Mouse (Mus musculus) adrenal gland, adult 2 months (tissue): ENCODE data around the gene Dll4. TPM values are rescaled to one million over a fixed set of nuclear protein-coding genes. Genes with fewer than 3 reads are reported as not detected.

Experiments
- DNase-seq: peaks from one replicate; pipeline ENCODE4 v3.0.0; 2021
- long read RNA-seq: library from polyadenylated mRNA; stranded (forward); transcript quantifications from one replicate; pipeline ENCODE4 v2.0.0, GENCODE M21; 2021
- polyA plus RNA-seq: library from polyadenylated mRNA; depleted of rRNA; stranded (reverse); fragments of >200 nt; gene quantifications from 2 replicates; pipeline ENCODE4 v1.2.3, GENCODE M21; 2012; rRNA removed
- total RNA-seq, 2 experiments: library from RNA; stranded (reverse); gene quantifications; 2 replicates each; pipeline ENCODE4 v1.2.3; 2021

Gene Dll4
- total RNA-seq (1 to 10 TPM; 5.8 to 9.8 TPM), polyA plus RNA-seq (14.9 and 16.0 TPM in 2 replicates)
- long read RNA-seq, transcript Dll4-201 (11 exons, 3,747 nt), result major isoform, 12 of 16 reads
- long read RNA-seq, partial matches to known transcripts, result 2 of 16 reads
- long read RNA-seq, other reads (novel, unspliced or antisense), result 2 of 16 reads

DNA sequence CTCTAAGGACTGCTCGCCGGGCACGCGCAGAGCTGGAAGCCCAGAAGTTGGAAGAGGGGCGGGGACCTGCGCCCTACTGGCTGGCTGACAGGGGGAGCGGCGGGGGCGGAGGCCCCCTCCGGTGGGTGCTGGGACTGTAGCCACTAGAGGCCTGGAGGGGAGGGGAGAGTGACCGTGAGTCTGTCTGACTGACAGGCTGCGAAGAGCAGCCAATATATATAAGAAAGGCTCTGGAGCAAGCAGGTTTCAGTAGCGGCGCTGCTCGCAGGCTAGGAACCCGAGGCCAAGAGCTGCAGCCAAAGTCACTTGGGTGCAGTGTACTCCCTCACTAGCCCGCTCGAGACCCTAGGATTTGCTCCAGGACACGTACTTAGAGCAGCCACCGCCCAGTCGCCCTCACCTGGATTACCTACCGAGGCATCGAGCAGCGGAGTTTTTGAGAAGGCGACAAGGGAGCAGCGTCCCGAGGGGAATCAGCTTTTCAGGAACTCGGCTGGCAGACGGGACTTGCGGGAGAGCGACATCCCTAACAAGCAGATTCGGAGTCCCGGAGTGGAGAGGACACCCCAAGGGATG lies at the start of gene Dll4:
Gene Dll4, plus strand, starts transcription at position 217 of the 576 bp plus-strand sequence.
- DNase-seq, result peak; percentile 79

GRCm38 (mm10) chr2:119276926-119277325 lies 48.7 kb upstream of the Dll4 start:
- no peak for DNase-seq

DNA sequence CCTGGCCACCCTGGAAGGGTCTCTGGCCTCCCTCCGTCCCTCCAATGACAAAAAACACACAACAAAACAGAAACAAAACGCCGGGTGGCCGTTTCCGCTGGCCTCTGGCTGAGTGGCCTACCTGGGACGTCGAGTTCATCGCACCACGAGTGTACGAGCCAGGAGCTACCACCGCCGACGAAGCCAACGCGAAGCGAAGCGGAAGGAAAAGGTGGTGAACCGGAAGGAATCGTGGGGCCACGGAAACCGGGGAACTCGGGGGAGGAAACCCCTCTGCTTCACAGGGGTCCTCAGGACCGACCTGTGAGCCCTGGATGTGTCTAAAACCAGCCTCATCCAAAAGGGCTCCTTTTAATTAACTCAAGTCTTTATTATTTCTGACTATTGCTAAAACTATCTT lies 47.8 kb upstream of the Dll4 start:
- DNase-seq, result no peak

DNA sequence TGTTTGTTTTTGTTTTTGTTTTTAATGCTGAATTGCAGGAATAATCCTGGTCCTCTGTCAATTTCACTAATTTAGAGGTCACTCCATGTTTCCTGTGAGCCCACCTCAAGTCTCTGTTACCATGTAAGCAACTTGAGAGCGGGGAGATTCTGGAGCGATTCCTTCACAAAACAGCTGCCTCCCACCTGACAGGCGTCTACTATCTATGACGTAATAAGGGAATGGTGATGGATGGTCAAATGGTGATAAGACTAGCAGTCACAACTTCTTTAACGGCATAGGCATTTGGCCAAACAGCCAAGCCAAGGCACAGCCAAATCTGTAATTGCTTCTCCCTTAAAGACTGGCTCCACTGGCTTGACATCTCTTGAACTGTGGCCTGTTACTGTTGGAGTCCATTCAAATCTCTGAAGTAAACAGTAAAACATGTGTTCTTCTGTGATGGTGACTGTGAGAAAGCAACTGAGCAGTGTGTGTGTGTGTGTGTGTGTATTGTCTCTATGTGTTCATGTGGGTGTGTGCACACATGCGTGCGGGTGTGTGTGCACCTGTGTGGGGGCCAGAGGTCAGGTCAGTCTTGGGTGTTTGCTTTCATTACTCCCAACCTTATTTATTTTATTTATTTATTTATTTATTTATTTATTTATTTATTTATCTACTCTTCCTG lies 43.6 kb upstream of the Dll4 start:
- DNase-seq, result no peak

DNA sequence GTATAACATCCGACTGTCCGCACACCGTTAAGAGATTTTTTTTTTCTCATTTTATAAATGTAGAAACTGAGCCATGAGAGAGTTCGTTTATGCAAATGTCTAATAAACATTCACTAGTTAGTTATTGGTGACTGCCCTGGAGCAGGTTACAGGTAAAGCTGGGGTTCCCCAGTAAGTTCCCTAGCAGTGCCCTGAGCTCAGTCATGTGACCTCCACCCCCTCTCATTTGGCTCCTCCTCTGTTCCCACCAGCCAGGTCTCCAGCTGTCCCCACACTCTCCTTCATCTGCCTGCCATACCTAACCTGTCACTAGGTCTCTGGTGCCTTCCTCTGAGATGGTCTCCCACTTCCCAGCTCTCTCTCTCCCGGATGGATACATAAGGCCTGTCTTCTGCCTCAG lies 38.2 kb upstream of the Dll4 start:
- DNase-seq, result no peak

GRCm38 (mm10) chr2:119288270-119288882 lies 37.2 kb upstream of the Dll4 start, which contains the start of gene Vps18:
Vps18 (plus strand) TSS chr2:119288740.
- peak; percentile 98 for DNase-seq

- DNase-seq, result no peak
Measured at GRCm38 (mm10) chr2:119289014-119289416, 36.6 kb upstream of the Dll4 start.

DNA sequence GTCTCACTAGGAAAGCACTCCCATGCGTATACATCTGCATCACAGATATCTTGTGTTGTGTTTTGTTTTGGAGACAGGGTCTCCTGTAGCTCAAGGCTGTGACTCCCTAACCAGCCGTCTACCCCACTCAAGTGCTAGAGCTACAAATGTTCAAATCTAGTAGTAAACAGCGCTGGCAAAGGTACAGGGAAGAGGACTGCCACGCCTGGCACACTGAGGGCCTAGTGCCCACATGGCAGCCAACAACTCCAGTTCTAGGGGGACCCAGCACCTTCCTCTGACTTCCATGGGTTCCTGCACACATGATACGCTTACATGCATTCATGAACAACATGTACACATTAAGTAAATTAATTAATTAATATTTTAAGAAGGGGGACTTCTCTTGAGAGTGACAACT lies 33.3 kb upstream of the Dll4 start:
- no peak for DNase-seq

DNA sequence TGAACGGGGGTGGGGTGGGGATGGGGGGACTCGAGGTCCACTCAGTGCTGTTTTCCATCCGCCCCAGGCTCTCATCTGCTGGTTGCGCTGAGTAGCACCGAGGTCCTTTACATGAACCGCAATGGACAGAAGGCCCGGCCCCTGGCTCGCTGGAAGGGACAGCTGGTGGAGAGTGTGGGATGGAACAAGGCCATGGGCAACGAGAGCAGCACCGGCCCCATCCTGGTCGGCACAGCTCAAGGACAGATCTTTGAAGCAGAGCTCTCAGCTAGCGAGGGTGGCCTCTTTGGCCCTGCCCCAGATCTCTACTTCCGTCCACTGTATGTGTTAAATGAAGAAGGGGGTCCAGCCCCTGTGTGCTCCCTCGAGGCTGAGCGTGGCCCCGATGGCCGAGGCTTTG lies 32.7 kb upstream of the Dll4 start:
- DNase-seq, result peak; percentile 46

DNA sequence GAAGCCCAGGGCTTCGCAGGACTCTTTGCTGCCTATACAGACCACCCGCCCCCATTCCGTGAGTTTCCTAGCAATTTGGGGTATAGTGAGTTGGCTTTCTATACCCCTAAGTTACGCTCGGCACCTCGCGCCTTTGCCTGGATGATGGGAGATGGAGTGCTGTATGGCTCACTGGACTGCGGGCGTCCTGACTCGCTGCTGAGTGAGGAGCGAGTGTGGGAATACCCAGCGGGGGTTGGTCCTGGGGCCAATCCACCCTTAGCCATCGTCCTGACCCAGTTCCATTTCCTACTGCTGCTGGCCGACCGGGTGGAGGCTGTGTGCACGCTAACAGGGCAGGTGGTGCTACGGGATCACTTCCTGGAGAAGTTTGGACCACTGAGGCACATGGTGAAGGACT lies 32.3 kb upstream of the Dll4 start:
- DNase-seq, result no peak

DNA sequence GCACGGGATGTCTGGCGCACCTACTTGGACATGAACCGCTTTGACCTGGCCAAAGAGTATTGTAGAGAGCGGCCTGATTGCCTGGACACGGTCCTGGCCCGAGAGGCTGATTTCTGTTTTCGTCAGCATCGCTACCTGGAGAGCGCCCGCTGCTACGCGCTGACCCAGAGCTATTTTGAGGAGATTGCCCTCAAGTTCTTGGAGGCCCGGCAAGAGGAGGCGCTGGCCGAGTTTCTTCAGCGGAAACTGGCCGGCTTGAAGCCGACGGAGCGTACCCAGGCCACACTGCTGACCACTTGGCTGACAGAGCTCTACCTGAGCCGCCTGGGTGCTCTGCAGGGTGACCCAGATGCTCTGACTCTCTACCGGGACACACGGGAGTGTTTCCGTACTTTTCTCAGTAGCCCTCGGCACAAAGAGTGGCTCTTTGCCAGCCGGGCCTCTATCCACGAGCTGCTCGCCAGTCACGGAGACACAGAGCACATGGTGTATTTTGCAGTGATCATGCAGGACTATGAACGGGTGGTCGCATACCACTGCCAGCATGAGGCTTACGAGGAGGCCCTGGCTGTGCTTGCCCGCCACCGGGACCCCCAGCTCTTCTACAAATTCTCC lies 31.7 kb upstream of the Dll4 start:
- DNase-seq, result no peak

- no peak for DNase-seq
Measured at GRCm38 (mm10) chr2:119294411-119294810, 31.2 kb upstream of the Dll4 start.

DNA sequence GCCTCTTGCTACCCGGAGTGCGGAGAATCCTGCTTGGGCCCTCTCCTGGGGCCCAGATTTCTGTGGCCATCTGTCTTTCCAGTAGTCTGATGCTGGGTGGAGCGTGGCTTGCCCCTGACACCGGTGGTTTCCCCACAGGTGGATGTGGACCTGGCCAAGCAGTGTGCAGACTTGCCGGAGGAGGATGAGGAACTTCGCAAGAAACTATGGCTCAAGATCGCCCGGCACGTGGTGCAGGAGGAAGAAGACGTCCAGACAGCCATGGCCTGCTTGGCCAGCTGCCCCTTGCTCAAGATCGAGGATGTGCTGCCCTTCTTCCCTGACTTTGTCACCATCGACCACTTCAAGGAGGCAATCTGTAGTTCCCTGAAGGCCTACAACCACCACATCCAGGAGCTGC lies 28.8 kb upstream of the Dll4 start:
- DNase-seq, result no peak

- DNase-seq, result no peak
Measured at GRCm38 (mm10) chr2:119297506-119297905, 28.1 kb upstream of the Dll4 start.

DNA sequence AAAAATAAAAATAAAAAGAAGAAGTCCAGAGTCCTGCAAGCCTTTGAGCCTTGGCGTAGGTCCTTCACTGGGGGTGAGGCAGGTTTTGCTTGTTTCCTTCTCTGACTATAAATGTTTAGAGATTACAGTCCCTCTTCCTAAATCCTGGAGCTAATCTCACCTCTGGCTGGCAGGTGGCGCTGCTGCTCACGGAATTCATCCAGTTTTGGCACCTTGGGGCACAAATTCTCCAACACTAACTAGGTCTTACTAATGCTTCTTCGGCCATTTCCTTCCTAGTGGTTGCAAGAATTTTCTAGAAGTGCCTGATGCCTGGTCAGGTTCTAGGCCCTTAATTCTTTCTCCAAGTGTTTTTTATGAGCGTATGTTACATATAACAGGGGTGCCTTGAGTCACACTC lies 27.3 kb upstream of the Dll4 start:
- peak; percentile 75 for DNase-seq

DNA sequence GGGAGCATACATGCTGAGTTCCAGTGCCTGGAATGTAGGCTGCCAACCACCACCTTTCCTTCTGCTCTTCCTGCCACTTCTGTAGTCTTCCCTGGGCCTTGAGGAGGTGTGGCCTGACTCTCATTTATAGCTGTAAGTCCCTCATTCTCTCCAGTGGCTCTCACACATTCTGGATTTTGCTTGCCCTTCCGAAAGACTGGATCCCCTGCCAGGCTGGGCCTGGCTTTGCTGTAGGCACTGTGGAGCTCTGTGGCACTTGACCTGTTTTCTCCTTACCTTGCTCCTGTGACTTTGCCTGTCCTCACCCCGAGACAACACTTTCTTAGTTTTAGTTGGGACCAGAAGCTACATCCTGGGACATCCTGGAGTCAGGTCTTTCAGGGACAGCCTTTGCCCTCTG lies 26.7 kb upstream of the Dll4 start:
- no peak for DNase-seq

GRCm38 (mm10) chr2:119299981-119300818 lies 25.4 kb upstream of the Dll4 start:
- peak; percentile 90 for DNase-seq

- DNase-seq, result peak; percentile 68
Measured at GRCm38 (mm10) chr2:119300819-119301493, 24.6 kb upstream of the Dll4 start.

- DNase-seq, result peak; percentile 64
Measured at GRCm38 (mm10) chr2:119302876-119303275, 22.7 kb upstream of the Dll4 start.

- no peak for DNase-seq
Measured at GRCm38 (mm10) chr2:119304391-119304790, 21.2 kb upstream of the Dll4 start.

GRCm38 (mm10) chr2:119304798-119305208 lies 20.8 kb upstream of the Dll4 start:
- DNase-seq, result peak; percentile 62
